Mouse (Mus musculus) G1E (cell line): Measurements from ENCODE around the gene H6pd. TPM values are rescaled to one million over a fixed set of nuclear protein-coding genes. Genes with fewer than 3 reads are reported as not detected.

ENCODE experiments used
- ATAC-seq: 2 replicates; pipeline ENCODE4 v1.8.0; 2016; ENCODE audit warnings: mild to moderate bottlenecking; ENCODE audit not compliant: insufficient number of reproducible peaks, poor library complexity, low FRiP score, severe bottlenecking; ENCODE audit errors: extremely low read depth
- DNase-seq: peaks from one replicate; pipeline ENCODE4 v3.0.0; 2012; ENCODE audit warnings: low spot score
- H3K27me3 ChIP-seq: 2 replicates; pipeline ENCODE4 v1.6.1; 2012; ENCODE audit warnings: mild to moderate bottlenecking, low read length, inconsistent platforms; ENCODE audit not compliant: insufficient read depth
- H3K36me3 ChIP-seq: replicated peaks from 2 replicates; pipeline ENCODE3; 2012; ENCODE audit warnings: mild to moderate bottlenecking, inconsistent platforms
- H3K4me1 ChIP-seq: 2 replicates; pipeline ENCODE4 v1.6.1; 2012; ENCODE audit warnings: low read depth, low read length, inconsistent platforms, mixed read lengths; ENCODE audit not compliant: insufficient read depth
- H3K4me3 ChIP-seq: 2 replicates; pipeline ENCODE4 v1.5.1; 2012; ENCODE audit warnings: low read depth, mild to moderate bottlenecking, inconsistent platforms, low read length, moderate library complexity, mixed read lengths
- H3K9me3 ChIP-seq: replicated peaks from 2 replicates; pipeline ENCODE4 v1.6.1; 2012; ENCODE audit warnings: inconsistent platforms
- CTCF ChIP-seq: IDR thresholded peaks from 2 replicates; pipeline ENCODE4 v1.5.1; 2012; ENCODE audit warnings: low read depth, low read length, inconsistent platforms, mixed read lengths
- GATA1 ChIP-seq: IDR thresholded peaks from 2 replicates; pipeline ENCODE4 v1.6.1; 2012; ENCODE audit warnings: borderline replicate concordance, low read length, inconsistent platforms, mixed read lengths
- GATA2 ChIP-seq: IDR thresholded peaks from 2 replicates; pipeline ENCODE4 v1.6.1; 2012; ENCODE audit warnings: low read depth, low read length, inconsistent platforms, borderline replicate concordance
- POLR2AphosphoS5 ChIP-seq: IDR thresholded peaks from 2 replicates; pipeline ENCODE4 v1.6.1; 2012; ENCODE audit warnings: low read depth, low read length, inconsistent platforms; ENCODE audit not compliant: insufficient replicate concordance
- TAL1 ChIP-seq: conservative IDR thresholded peaks from 2 replicates; pipeline ENCODE4 v1.6.1; 2012; ENCODE audit warnings: low read depth, low read length, inconsistent platforms, mixed read lengths
- polyA plus RNA-seq: library from polyadenylated mRNA; stranded (reverse); fragments of >175 nt; gene quantifications from 2 replicates; pipeline ENCODE4 v1.2.3, GENCODE M21; 2012
- total RNA-seq, 2 experiments: library from RNA; stranded (forward) in 1 of 2; stranded (reverse) in 1 of 2; fragments of 200-1000 nt in 1 of 2; fragments of >200 nt in 1 of 2; fragmentation: Nextera tagmentation in 1 of 2; gene quantifications; 2 replicates each; pipeline ENCODE4 v1.2.3; 2014 to 2017

The H6pd gene
- total and polyA plus RNA-seq, 3 experiments = 6.4 to 8.3 (median 7.1) TPM

DNA sequence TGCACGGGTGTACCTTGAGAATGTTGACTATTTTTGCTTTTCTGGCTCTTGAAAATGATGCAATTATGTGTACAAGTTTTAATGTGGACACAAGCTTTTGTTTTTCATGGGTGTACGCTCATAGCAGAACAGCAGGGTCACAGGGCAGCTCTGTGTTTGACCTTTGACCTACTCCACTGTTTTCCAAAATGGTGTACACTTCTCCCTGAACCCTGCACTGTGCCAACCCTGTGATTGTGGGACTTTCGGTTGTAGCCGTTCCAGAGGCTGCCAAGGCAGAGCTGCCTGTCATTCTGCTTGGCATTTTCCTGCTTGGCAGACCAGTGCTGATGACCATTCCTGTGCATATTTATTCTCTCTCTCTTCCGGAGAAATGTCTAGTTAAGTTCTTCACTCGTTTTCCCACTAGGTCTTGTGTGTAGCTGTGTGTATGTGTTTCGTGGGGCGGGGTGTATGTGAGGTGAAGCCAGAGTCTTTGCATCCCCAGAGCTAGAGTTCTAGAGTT is 4.4 kb upstream of the H6pd start:
- no peaks in the 10 kb centered on the region for H3K36me3 ChIP-seq
- H3K4me1 ChIP-seq = peaks cover 14% of the 10 kb centered on the region
- peaks cover 8% of the 10 kb centered on the region; the same call in 1 of the 2 replicates for H3K27me3 ChIP-seq
- ATAC-seq (no peak), DNase-seq (no peak)
- no peak for TF ChIP-seq GATA2
- no peak for TF ChIP-seq TAL1
- no peak for TF ChIP-seq POLR2AphosphoS5
- no peak for TF ChIP-seq GATA1
- TF ChIP-seq CTCF = no peak
- H3K9me3 ChIP-seq = no peaks in the 10 kb centered on the region
- H3K4me3 ChIP-seq = no peak overlapping the region

DNA sequence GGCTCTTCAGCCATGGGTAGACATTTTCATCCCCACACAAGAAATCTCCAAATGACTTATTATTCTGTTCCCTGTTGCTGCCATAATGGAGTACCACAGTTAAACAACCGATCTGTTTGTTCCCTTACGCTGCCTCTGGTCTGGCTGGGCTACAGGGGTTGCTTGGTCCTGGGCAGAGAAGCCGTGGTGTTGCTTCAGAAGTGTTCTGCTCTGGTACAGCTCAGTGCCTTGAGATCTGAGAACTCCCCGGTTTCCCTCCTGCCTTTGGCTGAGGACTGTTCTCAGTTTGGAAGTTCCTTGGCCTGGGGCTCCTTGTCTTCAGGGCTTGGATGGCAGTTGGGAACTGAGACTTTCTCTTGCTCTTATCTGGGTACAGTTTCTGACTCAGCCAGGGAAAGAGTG is 3.5 kb upstream of the H6pd start:
- Histone ChIP-seq H3K36me3 (no peaks in the 10 kb centered on the region), H3K4me1 (peaks cover 20% of the 10 kb centered on the region), H3K9me3 (no peaks in the 10 kb centered on the region), H3K4me3 (no peak overlapping the region), H3K27me3 (peaks cover 5% of the 10 kb centered on the region; the same call in 1 of the 2 replicates)
- no peak for TF ChIP-seq TAL1
- TF ChIP-seq GATA2 = no peak
- TF ChIP-seq POLR2AphosphoS5 = no peak
- TF ChIP-seq GATA1 = no peak
- TF ChIP-seq CTCF = no peak
- DNase-seq (no peak), ATAC-seq (no peak)

DNA sequence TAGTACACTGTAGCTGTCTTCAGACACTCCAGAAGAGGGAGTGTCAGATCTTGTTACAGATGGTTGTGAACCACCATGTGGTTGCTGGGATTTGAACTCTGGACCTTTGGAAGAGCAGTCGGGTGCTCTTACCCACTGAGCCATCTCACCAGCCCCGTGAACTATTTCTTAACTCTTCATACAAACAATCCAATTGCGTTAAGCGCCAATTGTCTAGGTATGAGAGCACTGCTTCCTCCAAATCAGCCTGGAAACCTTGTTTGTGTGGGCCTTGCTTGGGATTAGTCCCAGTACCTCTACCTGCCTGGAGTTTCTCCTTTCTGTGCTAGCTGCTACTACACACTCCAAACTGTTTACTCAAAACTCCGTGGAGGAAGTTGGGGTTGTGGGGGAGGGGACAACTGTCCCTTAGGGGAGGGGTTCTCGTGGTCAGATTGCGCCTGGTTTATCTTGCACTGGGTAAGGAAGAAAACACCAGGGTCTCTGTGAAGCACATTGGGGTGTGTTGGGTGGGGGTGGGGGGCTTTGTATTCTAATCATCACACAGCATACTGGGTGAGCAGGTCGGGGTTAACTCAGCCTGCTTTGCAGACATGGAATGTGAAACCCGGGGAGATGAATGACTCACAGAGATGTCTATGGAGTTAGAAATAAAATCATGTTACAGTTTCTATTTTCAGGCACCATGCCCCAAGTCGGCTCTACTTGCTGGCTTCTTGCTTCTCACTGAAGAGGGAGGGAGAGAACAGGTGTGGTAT is 2.9 kb upstream of the H6pd start:
- TF ChIP-seq GATA2 = no peak
- TF ChIP-seq POLR2AphosphoS5 = no peak
- no peak for ATAC-seq
- peaks cover 25% of the 10 kb centered on the region for H3K4me1 ChIP-seq

DNA sequence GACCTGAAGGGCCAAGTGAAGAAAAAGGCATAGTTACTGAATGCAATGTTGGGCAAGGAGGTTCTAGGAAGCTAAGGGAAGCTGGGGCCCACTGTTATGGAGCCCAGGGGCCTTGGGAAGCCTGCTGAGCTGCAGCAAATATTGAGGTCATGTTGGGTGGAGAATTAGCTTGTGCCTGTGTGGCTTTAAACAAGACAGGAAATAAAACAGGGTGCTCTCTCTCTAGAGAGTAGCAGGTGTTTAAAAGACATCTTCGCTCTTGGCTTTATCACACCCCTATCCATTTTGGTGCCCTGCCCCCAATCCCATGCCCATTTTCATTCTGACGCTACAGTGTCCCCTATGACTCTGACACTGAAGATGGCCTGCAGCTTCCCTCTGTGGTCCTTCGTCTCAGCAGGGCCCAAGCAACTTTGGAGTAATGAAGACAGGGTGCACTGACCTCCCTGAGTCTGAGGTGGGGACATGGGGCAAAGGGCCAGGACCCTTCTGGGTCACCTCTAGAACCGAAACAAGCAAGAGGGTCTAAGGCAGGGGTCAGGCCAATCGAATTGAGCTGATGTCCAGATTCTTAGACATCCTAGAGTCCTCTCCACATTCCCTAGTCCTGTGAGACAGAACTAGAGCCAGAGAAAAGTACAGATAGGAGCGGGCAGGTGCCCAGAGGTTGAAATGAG is 1.4 kb upstream of the H6pd start:
- no peak for DNase-seq
- no peaks in the 10 kb centered on the region for H3K9me3 ChIP-seq
- H3K36me3 ChIP-seq = peaks cover 11% of the 10 kb centered on the region
- TF ChIP-seq CTCF (no peak), GATA2 (no peak), POLR2AphosphoS5 (no peak), TAL1 (no peak), GATA1 (no peak)
- no peak overlapping the region for H3K4me3 ChIP-seq
- no peaks in the 10 kb centered on the region for H3K27me3 ChIP-seq
- no peak for ATAC-seq
- H3K4me1 ChIP-seq = peaks cover 32% of the 10 kb centered on the region

More for the DNA sequence above, 2.9 kb upstream of the H6pd start:
- H3K9me3 ChIP-seq = no peaks in the 10 kb centered on the region
- no peaks in the 10 kb centered on the region for H3K36me3 ChIP-seq
- H3K4me3 ChIP-seq = no peak overlapping the region
- no peak for DNase-seq
- peaks cover 5% of the 10 kb centered on the region; the same call in 1 of the 2 replicates for H3K27me3 ChIP-seq

DNA sequence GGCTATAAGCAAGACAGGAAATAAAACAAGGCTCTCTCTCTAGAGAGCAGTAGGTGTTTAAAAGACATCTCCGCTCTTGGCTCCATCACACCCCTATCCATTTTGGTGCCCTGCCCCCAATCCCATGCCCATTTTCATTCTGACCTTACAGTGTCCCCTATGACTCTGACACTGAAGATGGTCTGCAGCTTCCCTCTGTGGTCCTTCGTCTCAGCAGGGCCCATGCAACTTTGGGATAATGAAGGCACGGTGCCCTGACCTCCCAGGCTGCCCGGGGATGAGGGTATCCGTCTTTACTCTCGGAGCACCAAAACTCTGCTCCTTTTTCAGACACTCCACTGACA is 736 bp upstream of the H6pd start:
- H3K36me3 ChIP-seq = peaks cover 17% of the 10 kb centered on the region
- DNase-seq (no peak), ATAC-seq (no peak)
- peaks cover 39% of the 10 kb centered on the region for H3K4me1 ChIP-seq
- no peak for TF ChIP-seq CTCF
- TF ChIP-seq GATA1 = no peak
- TF ChIP-seq GATA2 = no peak
- no peak for TF ChIP-seq POLR2AphosphoS5
- no peak for TF ChIP-seq TAL1
- H3K4me3 ChIP-seq = no peak overlapping the region
- H3K27me3 ChIP-seq = no peaks in the 10 kb centered on the region
- no peaks in the 10 kb centered on the region for H3K9me3 ChIP-seq

DNA sequence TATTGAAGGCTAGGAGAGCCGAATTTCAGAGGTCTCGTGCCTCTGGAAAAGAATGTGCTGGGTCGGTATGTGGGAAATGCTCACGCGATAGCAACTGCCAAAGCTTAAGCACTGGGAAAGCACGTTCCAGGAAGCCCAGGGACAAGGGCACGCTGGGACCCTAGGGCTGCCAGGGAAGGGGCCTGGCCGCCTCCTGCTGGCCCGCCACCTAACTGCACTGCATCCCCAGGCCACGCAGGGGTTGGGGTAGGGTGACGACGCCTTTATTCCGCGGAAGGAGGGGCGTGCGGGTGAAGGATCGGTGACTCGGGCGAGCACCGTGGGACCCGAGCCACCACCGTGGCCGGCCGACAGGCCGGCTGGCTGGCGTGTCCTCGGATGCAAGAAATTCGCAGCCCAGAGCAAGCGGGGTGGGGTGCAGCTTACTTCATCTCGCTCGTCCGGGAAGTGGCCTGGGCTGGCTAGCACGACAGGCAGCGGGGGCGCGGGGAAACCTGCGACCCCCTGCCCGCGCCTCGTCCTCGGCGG is 434 bp downstream of the H6pd start:
- peaks cover 48% of the 10 kb centered on the region for H3K4me1 ChIP-seq
- H3K27me3 ChIP-seq = no peaks in the 10 kb centered on the region
- peak overlapping the region; percentile 75 for H3K4me3 ChIP-seq
- H3K36me3 ChIP-seq = peaks cover 17% of the 10 kb centered on the region
- DNase-seq = peak; percentile 71
- ATAC-seq = peak; percentile 84
- TF ChIP-seq GATA2 = no peak
- TF ChIP-seq CTCF = peak; percentile 21; the same call in 1 of the 2 replicates
- H3K9me3 ChIP-seq = no peaks in the 10 kb centered on the region
